Mouse (Mus musculus) liver (tissue): ENCODE measurements around the gene Arglu1.

Experiments used
- DNase-seq: peaks from one replicate; pipeline ENCODE4 v3.0.0-alpha.2; 2020; ENCODE audit warnings: mixed read lengths

The Arglu1 gene

DNA sequence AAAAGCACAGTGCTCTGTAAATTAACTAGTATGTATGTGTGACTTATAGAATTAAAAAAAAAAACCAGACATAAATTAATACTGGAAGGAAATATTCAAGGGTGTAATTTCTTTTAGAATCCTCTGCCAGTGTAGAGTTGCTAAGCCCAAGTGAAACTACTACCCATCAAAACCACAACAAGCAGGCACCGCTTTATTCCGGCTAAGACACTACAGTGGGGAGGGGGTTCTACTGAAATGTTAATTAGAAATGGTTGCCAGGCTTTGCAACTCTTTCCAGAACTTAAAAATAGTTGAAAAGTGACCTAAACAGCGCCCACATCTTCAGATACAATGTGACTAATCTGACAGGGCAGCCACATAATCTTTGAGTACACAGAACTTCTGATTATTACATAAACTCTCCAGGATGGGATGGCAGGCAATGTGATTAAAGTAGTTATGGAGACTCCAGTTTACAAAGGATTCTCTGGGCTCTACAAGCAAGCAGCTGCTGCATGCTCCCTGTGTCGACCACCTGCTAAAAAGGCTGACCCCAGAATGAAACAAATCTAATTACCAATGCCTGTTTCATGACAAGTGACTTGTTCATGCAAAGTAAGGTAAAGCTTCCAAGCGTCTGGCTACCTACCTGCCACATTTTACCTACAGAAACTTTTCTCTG, 32.5 kb downstream of the Arglu1 start:
- no peak for DNase-seq

DNA sequence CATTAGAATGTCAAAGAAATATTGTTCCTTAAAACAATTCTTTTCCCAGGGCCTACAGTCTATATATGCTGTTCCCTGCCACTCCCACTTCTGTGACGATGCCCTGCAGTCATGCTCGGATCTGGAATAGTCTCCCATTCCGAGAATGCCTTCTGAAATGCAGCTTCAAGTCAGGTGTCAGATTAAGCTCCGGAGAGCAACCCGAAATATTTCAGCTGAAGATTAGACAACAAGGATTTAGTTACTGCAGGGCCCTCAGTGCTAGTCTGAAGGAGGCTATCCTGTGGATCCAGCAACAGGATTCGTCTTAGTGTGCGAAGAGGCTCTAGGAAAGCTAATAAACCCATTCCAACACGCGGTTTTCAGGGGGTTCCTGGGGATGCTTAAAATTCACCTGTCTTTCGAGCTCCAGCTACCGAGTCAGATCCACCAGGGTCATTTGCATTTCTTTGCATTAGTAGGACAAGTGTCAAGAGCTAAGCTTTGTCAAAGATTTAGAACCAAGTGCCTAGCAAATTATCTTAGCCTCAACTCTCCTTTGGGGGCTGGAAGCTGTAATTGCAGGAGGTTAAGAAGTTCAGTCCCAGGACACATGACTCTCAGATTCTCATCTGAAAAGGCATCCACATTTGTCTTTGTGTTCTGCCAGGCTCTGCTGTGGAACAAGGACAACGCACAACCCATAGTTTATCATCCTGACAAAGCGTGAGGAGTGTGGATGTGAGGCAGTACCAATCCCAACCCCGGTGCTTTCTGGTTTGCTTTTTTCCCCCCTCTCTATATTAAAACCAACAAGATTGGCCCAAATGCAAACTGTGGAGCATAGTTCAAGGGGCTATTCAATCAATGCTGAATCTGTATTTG, 33.5 kb downstream of the Arglu1 start:
- DNase-seq: no peak

DNA sequence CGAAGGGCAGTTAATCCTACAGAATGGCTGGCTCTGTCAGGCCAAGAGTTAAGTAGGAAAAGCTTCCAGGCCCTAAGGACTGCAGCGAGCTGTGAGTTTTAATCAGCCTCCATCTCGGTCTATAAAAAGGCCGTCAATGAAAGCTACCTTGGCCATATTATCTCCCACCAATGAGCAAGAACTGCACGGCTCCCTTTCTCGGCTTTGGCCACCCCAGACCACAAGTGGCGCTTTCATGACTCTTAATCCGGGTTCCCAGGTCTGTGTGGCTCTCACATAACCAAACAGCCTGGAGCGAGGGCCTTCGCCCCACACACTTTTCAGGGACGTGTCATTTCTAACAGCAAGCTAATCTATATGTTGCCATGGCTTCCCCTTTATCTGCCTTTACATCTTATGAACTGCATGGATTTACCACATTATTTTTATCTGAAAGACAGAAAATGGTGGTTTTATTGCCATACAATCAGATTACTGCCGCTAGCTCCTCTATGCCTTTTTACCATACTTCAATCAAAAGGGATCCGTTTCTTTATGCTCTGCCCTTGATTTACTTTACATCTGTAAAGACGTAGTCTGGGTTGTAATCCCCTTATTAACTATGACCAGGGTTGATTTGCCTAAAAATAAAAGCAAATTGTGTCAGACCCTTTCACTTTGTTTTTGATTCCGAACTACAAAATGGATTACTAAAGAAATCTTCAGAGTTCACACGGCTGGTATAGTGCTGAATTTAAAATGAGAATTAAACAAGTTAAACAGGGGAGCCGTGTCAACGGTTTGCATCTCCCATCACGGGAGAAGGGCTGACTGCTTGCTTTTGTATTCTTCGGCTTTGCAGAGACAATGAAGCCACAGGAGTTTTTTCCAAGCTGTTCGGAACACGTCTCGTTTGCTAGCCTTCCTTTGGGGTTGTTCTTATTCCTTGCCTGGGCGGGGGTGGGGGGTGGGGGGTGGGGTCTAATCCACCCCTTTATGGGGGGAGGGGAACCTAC, 34.7 kb downstream of the Arglu1 start:
- DNase-seq: no peak

GRCm38 (mm10) chr8:8653906-8654489, 36.3 kb downstream of the Arglu1 start:
- DNase-seq: no peak

DNA sequence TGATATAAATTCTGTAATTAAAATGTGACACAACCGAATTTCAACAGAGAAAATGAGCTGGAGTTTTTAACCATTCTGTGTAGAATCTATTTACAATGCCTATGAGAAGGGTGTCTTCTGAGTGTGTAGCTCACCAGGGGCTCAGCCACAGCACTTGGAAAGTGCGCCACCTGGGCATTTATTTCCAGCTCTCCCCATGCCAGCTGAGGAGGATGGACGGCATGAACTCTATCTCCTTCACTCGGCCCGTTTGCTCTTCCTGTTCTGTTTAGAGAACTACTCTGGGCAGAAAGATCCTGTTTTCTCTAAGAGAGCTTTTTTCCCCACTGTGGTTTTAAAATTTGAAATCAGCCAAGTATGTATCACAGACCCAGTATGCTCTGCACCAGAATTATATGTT, 37.0 kb downstream of the Arglu1 start:
- DNase-seq: no peak

- DNase-seq: no peak
These were observed 37.9 kb downstream of the Arglu1 start for GRCm38 (mm10) chr8:8652388-8652787.

DNA sequence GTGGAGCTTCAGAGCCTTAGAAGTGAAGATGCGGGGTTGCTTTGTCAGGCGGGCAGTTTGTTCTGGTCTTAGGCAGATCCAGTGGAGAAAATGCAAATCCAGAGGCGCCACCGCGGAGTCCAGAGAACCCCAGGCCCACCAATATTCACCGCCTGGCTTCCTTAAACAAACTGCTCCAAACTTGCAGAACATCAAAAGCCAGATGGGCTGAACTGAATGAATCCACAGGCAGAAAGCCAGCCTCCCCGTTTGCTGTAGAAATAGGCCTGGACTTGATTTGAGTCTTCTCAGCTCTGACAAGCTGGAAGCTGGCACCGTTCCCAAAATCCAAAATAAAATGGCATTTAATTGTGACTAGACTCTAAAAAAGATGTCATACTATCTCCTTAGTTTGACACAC, 40.4 kb downstream of the Arglu1 start:
- no peak for DNase-seq

GRCm38 (mm10) chr8:8649536-8649935, 40.8 kb downstream of the Arglu1 start:
- no peak for DNase-seq

DNA sequence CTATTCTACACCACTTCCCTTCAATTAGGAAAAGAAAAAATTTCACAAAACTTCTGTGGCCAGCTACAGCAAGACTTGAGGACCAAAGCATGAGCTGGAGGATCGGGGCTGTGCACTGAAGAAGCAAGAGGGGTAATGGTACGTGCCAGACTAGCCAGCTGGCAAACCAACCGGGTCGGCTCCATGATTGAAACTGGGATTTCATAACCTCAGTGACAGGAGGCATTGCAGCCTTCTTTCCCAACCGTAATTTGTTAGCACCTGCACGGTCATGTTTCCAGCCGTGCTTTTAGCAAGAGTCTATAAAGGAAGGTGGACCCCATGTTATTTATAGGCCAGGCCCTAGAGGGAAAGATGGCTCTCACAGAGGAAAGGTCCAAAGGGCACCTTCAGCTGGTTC, 41.6 kb downstream of the Arglu1 start:
- no peak for DNase-seq

- no peak for DNase-seq
These were observed 42.5 kb downstream of the Arglu1 start for GRCm38 (mm10) chr8:8647824-8648223.

GRCm38 (mm10) chr8:8647319-8647718, 43.0 kb downstream of the Arglu1 start:
- DNase-seq: no peak

- DNase-seq: no peak
These were observed 46.0 kb downstream of the Arglu1 start for GRCm38 (mm10) chr8:8644160-8644915.

DNA sequence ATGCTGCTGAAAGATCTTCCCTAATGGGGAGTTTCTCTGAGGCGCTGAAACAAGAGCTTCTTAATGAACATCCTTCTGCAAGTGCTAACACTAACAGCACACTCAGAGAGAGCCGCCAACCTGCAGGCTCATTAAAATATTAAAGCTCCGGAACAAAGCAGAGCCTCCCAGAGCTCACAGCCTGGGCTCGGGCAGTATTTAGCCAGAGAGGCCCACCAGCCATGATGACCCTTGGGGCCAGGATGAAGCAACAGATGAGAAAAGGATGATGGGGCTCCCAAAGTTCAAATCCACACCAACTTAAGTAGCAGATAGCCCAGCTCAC, 50.1 kb downstream of the Arglu1 start:
- no peak for DNase-seq

GRCm38 (mm10) chr8:8639569-8640263, 50.6 kb downstream of the Arglu1 start:
- DNase-seq: no peak

GRCm38 (mm10) chr8:8631394-8631793, 58.9 kb downstream of the Arglu1 start:
- DNase-seq: no peak

DNA sequence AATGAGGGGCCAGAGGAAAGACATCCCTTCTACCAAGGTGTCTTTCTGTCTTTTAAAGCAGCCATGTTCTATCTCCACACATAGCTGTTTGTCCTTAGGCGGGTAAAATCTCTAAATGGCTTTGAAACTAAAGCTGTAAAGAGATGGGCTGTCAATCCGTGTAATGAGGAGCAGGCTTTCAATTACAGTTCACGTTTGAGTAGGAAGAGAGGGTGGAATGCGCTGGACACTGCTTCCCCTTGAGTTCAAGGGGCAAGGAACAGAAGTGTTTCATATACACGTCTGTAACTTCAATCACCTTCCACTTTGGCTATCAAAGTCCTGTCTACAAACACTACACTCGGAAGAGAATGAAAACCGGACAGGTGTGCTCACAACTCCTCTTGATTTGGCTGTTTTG, 66.3 kb downstream of the Arglu1 start:
- no peak for DNase-seq

DNA sequence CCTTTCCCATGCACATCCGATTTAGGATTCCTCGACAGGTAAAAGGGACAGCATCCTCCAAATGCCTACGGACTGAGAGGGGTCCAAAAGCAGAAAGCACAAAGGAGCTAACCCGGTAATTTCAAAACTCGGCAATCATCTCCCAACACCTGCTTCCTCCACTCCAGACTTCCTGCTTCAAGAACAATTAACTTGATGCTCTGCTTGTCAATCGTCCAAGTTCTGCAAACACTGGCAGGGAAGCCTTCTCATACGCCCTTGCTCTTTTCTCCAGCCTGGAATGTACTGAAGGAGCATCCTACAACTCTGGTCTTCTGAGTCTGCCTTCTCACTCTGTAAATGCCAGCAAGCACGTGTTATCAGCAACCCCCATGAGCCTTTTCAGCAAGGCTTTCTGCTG, 66.8 kb downstream of the Arglu1 start:
- no peak for DNase-seq

- DNase-seq: no peak
These were observed 67.8 kb downstream of the Arglu1 start for GRCm38 (mm10) chr8:8622476-8622875.

GRCm38 (mm10) chr8:8622031-8622430, 68.3 kb downstream of the Arglu1 start:
- no peak for DNase-seq

- DNase-seq: no peak
These were observed 68.9 kb downstream of the Arglu1 start for GRCm38 (mm10) chr8:8621236-8621917.

GRCm38 (mm10) chr8:8620536-8620935, 69.8 kb downstream of the Arglu1 start:
- DNase-seq: no peak
